ENCODE assay signal across 40 mouse cellular contexts in genomic region chr17:64778756-64779155, GRCm38 (mm10). TPM values are rescaled to one million over a fixed set of nuclear protein-coding genes. Genes with fewer than 3 reads are reported as not detected.
"Had no signal": no experiment of that assay in that cellular context is flagged by ENCODE, and none has a peak within 500 bp of the region (broad histone marks: within the 10 kb centered on the region; RNA-seq: fewer than 3 reads in every experiment).

No protein-coding gene starts in this region.

- H3K27ac ChIP-seq: embryonic facial prominence, embryonic 10.5 days; embryonic facial prominence, embryonic 12.5 days; embryonic facial prominence, embryonic 13.5 days; embryonic facial prominence, embryonic 15.5 days; forebrain, embryonic 10.5 days; forebrain, embryonic 12.5 days; forebrain, embryonic 13.5 days; forebrain, embryonic 15.5 days; gastrocnemius, adult 2 months; heart, adult 2 months had no signal

- DNase-seq: cerebellum, adult 2 months; cerebellum, adult 8-10 months; cerebellum, adult 9-10 months; cerebellum, adult 9-11 months; cerebellum, postnatal 10 days; cerebellum, postnatal 14 days; cerebellum, postnatal 25 days; cerebellum, postnatal 36 days; embryo, embryonic 11 days; forebrain, postnatal 0 days; gastrocnemius, adult 2 months; gastrocnemius, postnatal 10 days; gastrocnemius, postnatal 14 days; gastrocnemius, postnatal 25 days; gastrocnemius, postnatal 36 days; heart, adult 18-20 months; heart, adult 2 months had no signal

- H3K4me1 ChIP-seq: embryonic facial prominence, embryonic 15.5 days; forebrain, embryonic 12.5 days; forebrain, embryonic 13.5 days; forebrain, embryonic 15.5 days had no signal

- H3K4me3 ChIP-seq: embryonic facial prominence, embryonic 10.5 days; embryonic facial prominence, embryonic 12.5 days; embryonic facial prominence, embryonic 13.5 days; embryonic facial prominence, embryonic 15.5 days; erythroblast, embryonic 14.5 days; forebrain, embryonic 10.5 days; forebrain, embryonic 12.5 days; forebrain, embryonic 13.5 days; forebrain, embryonic 15.5 days; gastrocnemius, adult 2 months; heart, adult 2 months had no signal

- H3K9me3 ChIP-seq: embryonic facial prominence, embryonic 10.5 days; embryonic facial prominence, embryonic 12.5 days; embryonic facial prominence, embryonic 13.5 days; embryonic facial prominence, embryonic 15.5 days; forebrain, embryonic 10.5 days; forebrain, embryonic 12.5 days; forebrain, embryonic 13.5 days; forebrain, embryonic 15.5 days had no signal

- H3K27me3 ChIP-seq: embryonic facial prominence, embryonic 12.5 days; embryonic facial prominence, embryonic 13.5 days; embryonic facial prominence, embryonic 15.5 days; forebrain, embryonic 12.5 days; forebrain, embryonic 13.5 days; forebrain, embryonic 15.5 days had no signal

- H3K36me3 ChIP-seq: embryonic facial prominence, embryonic 10.5 days; embryonic facial prominence, embryonic 12.5 days; embryonic facial prominence, embryonic 13.5 days; embryonic facial prominence, embryonic 15.5 days; forebrain, embryonic 10.5 days; forebrain, embryonic 12.5 days; forebrain, embryonic 15.5 days had no signal

RNA-seq across cellular contexts. Expression of gene 4930583I09Rik, which starts 57.1 kb away (rescaled TPM):
- total RNA-seq: common myeloid progenitor, adult 5-6 weeks; forebrain, postnatal 0 days; gastrocnemius, adult 18-20 months; gastrocnemius, adult 2 months; gastrocnemius, adult 8-10 months; gastrocnemius, postnatal 10 days; gastrocnemius, postnatal 14 days; gastrocnemius, postnatal 25 days; gastrocnemius, postnatal 36 days; gastrocnemius, postnatal 4 days; granulocyte monocyte progenitor cell, adult 5-6 weeks; heart, adult 18-20 months; heart, adult 2 months; heart, adult 8-10 months had no signal
- polyA plus RNA-seq: cerebellum, adult 2 months; cortical plate, adult 2 months; embryonic facial prominence, embryonic 10.5 days; embryonic facial prominence, embryonic 11.5 days; embryonic facial prominence, embryonic 12.5 days; embryonic facial prominence, embryonic 13.5 days; embryonic facial prominence, embryonic 14.5 days; embryonic facial prominence, embryonic 15.5 days; erythroblast, embryonic 14.5 days; forebrain, embryonic 10.5 days; forebrain, embryonic 11.5 days; forebrain, embryonic 12.5 days; forebrain, embryonic 13.5 days; forebrain, embryonic 14.5 days; forebrain, embryonic 15.5 days; forebrain, embryonic 16.5 days; forebrain, postnatal 0 days; frontal cortex, adult 2 months; gonadal fat pad, adult 2 months; heart, adult 2 months had no signal
